Comparison of ENCODE assay signal across 16 mouse cellular contexts in the genomic region with DNA sequence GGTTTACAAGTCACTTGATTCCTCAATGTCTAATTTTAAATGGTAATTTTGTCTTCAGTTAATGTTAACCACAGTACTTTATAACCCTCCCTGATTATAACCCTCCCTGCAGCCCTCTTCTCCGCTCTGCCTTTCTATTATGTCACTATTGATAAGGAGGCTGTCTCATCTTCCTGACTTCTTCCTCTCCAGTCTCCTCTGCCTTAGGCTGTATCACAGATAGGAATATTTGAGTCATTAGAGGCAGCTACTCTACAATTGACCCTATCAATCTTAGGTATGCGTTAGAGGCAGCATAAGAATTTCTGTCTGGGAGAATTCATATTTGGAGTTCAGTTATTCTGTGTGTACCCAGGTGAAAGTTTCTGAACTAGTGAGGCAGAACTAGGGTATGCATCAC.
"Had no signal": no experiment of that assay in that cellular context is flagged by ENCODE, and none has a peak within 500 bp of the region (broad histone marks: within the 10 kb centered on the region; RNA-seq: fewer than 3 reads in every experiment).

No protein-coding gene starts in this region.

- H3K9me3 ChIP-seq: neural tube, embryonic 13.5 days; neural tube, embryonic 15.5 days; stomach, embryonic 15.5 days had no signal

- H3K4me1 ChIP-seq: neural tube, embryonic 13.5 days; neural tube, embryonic 15.5 days; stomach, embryonic 15.5 days had no signal

- H3K4me3 ChIP-seq: neural tube, embryonic 13.5 days; neural tube, embryonic 15.5 days; stomach, embryonic 15.5 days had no signal

- H3K9ac ChIP-seq: neural tube, embryonic 13.5 days; neural tube, embryonic 15.5 days; stomach, embryonic 15.5 days had no signal

- H3K4me2 ChIP-seq: neural tube, embryonic 13.5 days; neural tube, embryonic 15.5 days; stomach, embryonic 15.5 days had no signal

- H3K36me3 ChIP-seq: neural tube, embryonic 13.5 days; neural tube, embryonic 15.5 days; stomach, embryonic 15.5 days had no signal

- DNase-seq: retina, postnatal 1 day; right cerebral cortex, adult 18-20 months; right cerebral cortex, postnatal 14 days; right cerebral cortex, postnatal 25 days; right cerebral cortex, postnatal 4 days; spleen, adult 18-20 months; thymus, adult 18-20 months; thymus, adult 2 months; thymus, postnatal 14 days; thymus, postnatal 25 days; thymus, postnatal 36 days; thymus, postnatal 4 days had no signal

- H3K27ac ChIP-seq: neural tube, embryonic 13.5 days; neural tube, embryonic 15.5 days; stomach, embryonic 15.5 days; stomach, postnatal 0 days had no signal

- H3K27me3 ChIP-seq: neural tube, embryonic 13.5 days; neural tube, embryonic 15.5 days; stomach, embryonic 15.5 days had no signal
